Mouse (Mus musculus): Measurements from ENCODE around the gene Lyg2.

GRCm38 (mm10) chr1:37865401-37866215, 50.7 kb downstream of the Lyg2 start:
- no peak for TF ChIP-seq CTCF (IDR thresholded peaks at IDR 0.05; ENCODE audit: low read depth, low read length)
- TF ChIP-seq POLR2A (IDR thresholded peaks at IDR 0.05; ENCODE audit: insufficient read depth, low read length) = no peak
- no peak for TF ChIP-seq EP300 (IDR thresholded peaks at IDR 0.05; ENCODE audit: insufficient read depth, low read depth, low read length)
